Mouse (Mus musculus) erythroid progenitor cell, adult 5-6 weeks (primary cell): Measurements from ENCODE around the gene Agap1. TPM values are rescaled to one million over a fixed set of nuclear protein-coding genes. Genes with fewer than 3 reads are reported as not detected.

Source experiments
- ATAC-seq: replicated peaks from 2 replicates; pipeline ENCODE4 v1.8.0; 2016; ENCODE audit warnings: moderate number of reproducible peaks, mild to moderate bottlenecking, moderate TSS enrichment, inconsistent platforms; ENCODE audit not compliant: poor library complexity, low FRiP score, severe bottlenecking
- total RNA-seq, 2 experiments: library from RNA; stranded (forward) in 1 of 2; stranded (reverse) in 1 of 2; fragments of 150-400 nt in 1 of 2; fragments of 186-747, 209-891 nt in 1 of 2; gene quantifications; 2 replicates each; pipeline versions ENCODE4 v1.2.3 to v1.2.4; 2015 to 2017; ENCODE audit warnings: low replicate concordance in 2 of 2

The Agap1 gene
- total RNA-seq (2015; ENCODE audit: low replicate concordance) (8.4 and 11.2 TPM in 2 replicates), total RNA-seq (2017; ENCODE audit: low replicate concordance) (8.3 and 10.1 TPM in 2 replicates)

- peak; percentile 86 for ATAC-seq
Measured at GRCm38 (mm10) chr1:89454196-89455123, at the start of gene Agap1. Agap1 (plus strand) TSS chr1:89454806.

- no peak for ATAC-seq
Measured at GRCm38 (mm10) chr1:89405991-89406390, 48.6 kb upstream of the Agap1 start.

GRCm38 (mm10) chr1:89407986-89408385 is 46.6 kb upstream of the Agap1 start:
- no peak for ATAC-seq

GRCm38 (mm10) chr1:89413122-89413521 is 41.5 kb upstream of the Agap1 start:
- ATAC-seq = no peak

- no peak for ATAC-seq
Measured at GRCm38 (mm10) chr1:89414563-89414962, 40.0 kb upstream of the Agap1 start.

- ATAC-seq = no peak
Measured at GRCm38 (mm10) chr1:89416929-89417328, 37.7 kb upstream of the Agap1 start.

GRCm38 (mm10) chr1:89420642-89421041 is 34.0 kb upstream of the Agap1 start:
- ATAC-seq = no peak

- ATAC-seq = no peak
Measured at GRCm38 (mm10) chr1:89421401-89421800, 33.2 kb upstream of the Agap1 start.

- no peak for ATAC-seq
Measured at GRCm38 (mm10) chr1:89424563-89424962, 30.0 kb upstream of the Agap1 start.

GRCm38 (mm10) chr1:89426137-89426536 is 28.5 kb upstream of the Agap1 start:
- no peak for ATAC-seq

GRCm38 (mm10) chr1:89428671-89429070 is 25.9 kb upstream of the Agap1 start:
- 0 out of 2 replicates have a peak, but pooled peaks have one; percentile 21 for ATAC-seq

- no peak for ATAC-seq
Measured at GRCm38 (mm10) chr1:89429946-89430640, 24.5 kb upstream of the Agap1 start.

- ATAC-seq = no peak
Measured at GRCm38 (mm10) chr1:89439351-89439750, 15.3 kb upstream of the Agap1 start.

- no peak for ATAC-seq
Measured at GRCm38 (mm10) chr1:89441236-89441897, 13.2 kb upstream of the Agap1 start.

GRCm38 (mm10) chr1:89443512-89443911 is 11.1 kb upstream of the Agap1 start:
- no peak for ATAC-seq

GRCm38 (mm10) chr1:89444014-89444413 is 10.6 kb upstream of the Agap1 start:
- ATAC-seq = no peak

GRCm38 (mm10) chr1:89450139-89450538 is 4.5 kb upstream of the Agap1 start:
- ATAC-seq = no peak

- no peak for ATAC-seq
Measured at GRCm38 (mm10) chr1:89452138-89452537, 2.5 kb upstream of the Agap1 start.

- ATAC-seq = no peak
Measured at GRCm38 (mm10) chr1:89453666-89454065, 940 bp upstream of the Agap1 start.

GRCm38 (mm10) chr1:89455421-89456091 is 950 bp downstream of the Agap1 start:
- ATAC-seq = no peak
